Mouse (Mus musculus) lung, postnatal 0 days (tissue): ENCODE measurements at regions not wholly inside any gene's neighbourhood (a gene's known extent, or its start where the extent isn't known, plus 50 kb on each side); places are given as distances from the start of the nearest gene placed in this dataset.

Experiments used
- ATAC-seq: fragments of 200-750 bp; cut with Nextera tagmentation; 2 replicates; pipeline ENCODE4 v1.8.0; 2017; ENCODE audit warnings: moderate library complexity
- DNase-seq: peaks from one replicate; pipeline ENCODE4 v3.0.0-alpha.2; 2016; ENCODE audit warnings: low spot score
- H3K27ac ChIP-seq: fragments of 300-500 bp; sonication (generic); 2 replicates; pipeline ENCODE4 v1.5.1; 2014; ENCODE audit warnings: antibody characterized with exemption, mild to moderate bottlenecking, low read length, mixed read lengths
- H3K27me3 ChIP-seq: fragments of 300-500 bp; sonication (generic); replicated peaks from 2 replicates; pipeline ENCODE4 v1.6.1; 2014; ENCODE audit warnings: low read length, mixed read lengths; ENCODE audit not compliant: insufficient read depth
- H3K36me3 ChIP-seq: fragments of 300-500 bp; sonication (generic); 2 replicates; pipeline ENCODE4 v1.6.1; 2014; ENCODE audit warnings: low read length, mixed read lengths; ENCODE audit not compliant: insufficient read depth
- H3K4me1 ChIP-seq: fragments of 300-500 bp; sonication (generic); 2 replicates; pipeline ENCODE4 v1.6.1; 2014; ENCODE audit warnings: antibody characterized with exemption, low read depth, low read length, mixed read lengths; ENCODE audit not compliant: insufficient read depth
- H3K4me2 ChIP-seq: fragments of 300-500 bp; sonication (generic); replicated peaks from 2 replicates; pipeline ENCODE4 v1.6.1; 2014; ENCODE audit warnings: low read depth, mild to moderate bottlenecking, low read length, moderate library complexity, mixed read lengths
- H3K4me3 ChIP-seq: fragments of 300-500 bp; sonication (generic); 2 replicates; pipeline ENCODE4 v1.5.1; 2014; ENCODE audit warnings: low read depth, low read length
- H3K9ac ChIP-seq: fragments of 300-500 bp; sonication (generic); replicated peaks from 2 replicates; pipeline ENCODE4 v1.6.1; 2014; ENCODE audit warnings: low read depth, mild to moderate bottlenecking
- H3K9me3 ChIP-seq: fragments of 300-500 bp; sonication (generic); 2 replicates; pipeline ENCODE4 v1.6.1; 2016; ENCODE audit warnings: low read length, mixed read lengths
- CTCF ChIP-seq: IDR thresholded peaks from 2 replicates; pipeline ENCODE4 v1.5.1; 2016; ENCODE audit warnings: antibody characterized with exemption, mild to moderate bottlenecking
- EP300 ChIP-seq: IDR thresholded peaks from 2 replicates; pipeline ENCODE4 v1.6.1; 2016; ENCODE audit warnings: antibody characterized with exemption, mild to moderate bottlenecking, control low read depth
- WGBS: fragments of 180-500 bp; shearing (Covaris S2); extraction: QIAGEN DNeasy Blood & Tissue Kit; methylation state at CpG from one replicate; pipeline ENCODE4 v1.1.7; 2014; 5-methylcytosine and 5-hydroxymethylcytosine counted together

GRCm38 (mm10) chr2:79185234-79186101, 69.8 kb upstream of the Itga4 start:
- Histone ChIP-seq H3K4me2 (no peak overlapping the region), H3K9ac (no peak overlapping the region), H3K27ac (no peak overlapping the region), H3K4me3 (no peak overlapping the region), H3K36me3 (no peaks in the 10 kb centered on the region), H3K4me1 (no peaks in the 10 kb centered on the region), H3K27me3 (no peaks in the 10 kb centered on the region), H3K9me3 (no peaks in the 10 kb centered on the region)
- TF ChIP-seq CTCF = no peak
- no peak for TF ChIP-seq EP300
- 83% methylated on average over 11 of the region's 11 CpGs for WGBS
- peak; percentile 6 for DNase-seq
- ATAC-seq = no peak

DNA sequence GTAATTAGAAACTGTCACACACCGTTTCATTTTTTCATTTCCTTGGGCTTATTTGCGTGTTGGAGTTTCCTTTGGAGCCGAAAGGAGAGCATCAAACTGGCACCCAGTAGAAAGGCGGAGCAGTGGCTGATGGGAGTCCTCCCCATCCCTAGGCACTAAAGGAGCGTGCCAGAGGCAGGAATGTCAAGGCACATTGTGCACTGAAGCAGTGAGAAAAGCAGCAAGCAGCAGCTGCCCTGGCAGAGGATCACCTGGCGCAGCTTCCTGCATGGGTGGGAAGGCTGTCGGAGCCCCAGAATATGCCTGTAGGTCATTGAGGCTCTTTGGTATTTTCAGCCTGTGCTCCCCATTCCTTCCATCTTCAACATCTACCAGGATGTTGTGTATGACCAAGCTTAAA, 68.3 kb upstream of the Itga4 start:
- no peak overlapping the region for H3K9ac ChIP-seq
- TF ChIP-seq CTCF (no peak), EP300 (no peak)
- H3K36me3 ChIP-seq = no peaks in the 10 kb centered on the region
- no peaks in the 10 kb centered on the region for H3K4me1 ChIP-seq
- ATAC-seq = no peak
- no peak overlapping the region for H3K27ac ChIP-seq
- H3K9me3 ChIP-seq = no peaks in the 10 kb centered on the region
- H3K27me3 ChIP-seq = no peaks in the 10 kb centered on the region
- H3K4me2 ChIP-seq = no peak overlapping the region
- WGBS = 89% methylated on average over 7 of the region's 7 CpGs
- no peak for DNase-seq
- H3K4me3 ChIP-seq = no peak overlapping the region

- no peak overlapping the region for H3K9ac ChIP-seq
- no peaks in the 10 kb centered on the region for H3K4me1 ChIP-seq
- TF ChIP-seq EP300 (no peak), CTCF (no peak)
- H3K27ac ChIP-seq = no peak overlapping the region
- no peak for DNase-seq
- WGBS = 92% methylated on average over 6 of the region's 6 CpGs
- no peaks in the 10 kb centered on the region for H3K27me3 ChIP-seq
- H3K36me3 ChIP-seq = no peaks in the 10 kb centered on the region
- H3K9me3 ChIP-seq = no peaks in the 10 kb centered on the region
- H3K4me2 ChIP-seq = no peak overlapping the region
- no peak for ATAC-seq
- H3K4me3 ChIP-seq = no peak overlapping the region
Measured at GRCm38 (mm10) chr2:79188511-79189193, 66.6 kb upstream of the Itga4 start.

DNA sequence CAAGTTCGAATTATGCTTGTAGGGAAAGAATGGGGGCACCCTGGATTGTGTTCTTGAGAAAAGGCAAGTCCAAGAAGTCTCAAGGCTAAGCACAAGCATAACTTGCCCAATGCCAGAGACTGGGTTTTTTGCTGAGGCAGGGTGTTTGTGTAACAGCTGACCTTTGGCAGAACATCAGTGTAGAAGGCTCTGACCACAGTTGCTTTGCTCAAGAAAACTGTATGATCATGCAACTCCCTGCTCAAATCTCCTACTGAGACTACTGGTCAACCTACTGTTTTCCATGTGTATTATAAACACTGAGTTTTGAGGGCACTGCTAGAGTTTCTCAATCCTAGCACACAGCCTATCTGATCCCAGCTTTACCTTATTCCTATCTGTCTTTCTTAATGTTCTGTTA, 61.4 kb upstream of the Itga4 start:
- Histone ChIP-seq H3K27me3 (no peaks in the 10 kb centered on the region), H3K9ac (no peak overlapping the region), H3K4me3 (no peak overlapping the region), H3K27ac (no peak overlapping the region), H3K9me3 (no peaks in the 10 kb centered on the region), H3K4me2 (no peak overlapping the region), H3K4me1 (no peaks in the 10 kb centered on the region), H3K36me3 (no peaks in the 10 kb centered on the region)
- TF ChIP-seq CTCF = no peak
- no peak for TF ChIP-seq EP300
- ATAC-seq = no peak
- peak; percentile 46 for DNase-seq
- 63% methylated on average over 1 of the region's 1 CpGs for WGBS

DNA sequence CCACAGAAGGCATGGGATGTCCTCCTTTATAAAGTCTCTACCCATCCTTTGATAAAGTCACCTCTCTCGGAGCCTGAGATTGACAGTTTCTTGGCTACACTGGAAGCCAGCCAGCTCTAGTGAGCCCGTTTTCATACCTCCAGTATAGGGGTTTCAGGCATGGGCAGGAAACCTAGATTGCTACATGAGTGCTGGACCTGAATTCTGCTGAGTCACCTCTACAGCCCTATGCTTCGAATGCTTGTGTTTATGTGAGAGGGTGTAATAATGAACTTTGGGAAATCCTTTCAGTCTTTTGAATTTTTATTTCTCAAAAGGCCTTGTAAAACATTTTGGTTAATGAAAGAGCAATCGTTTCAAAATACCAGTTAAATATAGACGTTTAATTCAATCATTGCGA, 53.5 kb upstream of the Itga4 start:
- no peaks in the 10 kb centered on the region for H3K4me1 ChIP-seq
- 52% methylated on average over 6 of the region's 6 CpGs for WGBS
- TF ChIP-seq CTCF = no peak

More for the DNA sequence above, 53.5 kb upstream of the Itga4 start:
- DNase-seq = no peak
- Histone ChIP-seq H3K4me2 (no peak overlapping the region), H3K9ac (no peak overlapping the region), H3K27ac (no peak overlapping the region), H3K4me3 (no peak overlapping the region), H3K27me3 (no peaks in the 10 kb centered on the region), H3K36me3 (no peaks in the 10 kb centered on the region), H3K9me3 (no peaks in the 10 kb centered on the region)
- no peak for ATAC-seq
